Mouse (Mus musculus) midbrain, embryonic 11.5 days (tissue): ENCODE measurements around the gene Mettl7a3. TPM values are rescaled to one million over a fixed set of nuclear protein-coding genes. Genes with fewer than 3 reads are reported as not detected.
"Not testable (repeated sequence)": the region's sequence is repeated elsewhere in the genome, so short reads cannot be mapped to it uniquely, and the experiment has no call there.

ENCODE experiments used
- ATAC-seq: fragments of 200-750 bp; cut with Nextera tagmentation; 2 replicates; pipeline ENCODE4 v1.8.0; 2017; ENCODE audit warnings: moderate TSS enrichment, moderate library complexity; ENCODE audit not compliant: low FRiP score
- DNase-seq: peaks from one replicate; pipeline ENCODE4 v3.0.0; 2015; ENCODE audit warnings: low spot score; ENCODE audit errors: missing footprints
- H3K27ac ChIP-seq: fragments of 300-500 bp; sonication (generic); 2 replicates; pipeline ENCODE4 v1.5.1; 2014; ENCODE audit warnings: low read depth, low read length
- H3K27me3 ChIP-seq: fragments of 300-500 bp; sonication (generic); 2 replicates; pipeline ENCODE4 v1.6.1; 2014; ENCODE audit warnings: mild to moderate bottlenecking, low read length, moderate library complexity, mixed read lengths; ENCODE audit not compliant: control insufficient read depth, insufficient read depth
- H3K36me3 ChIP-seq: fragments of 300-500 bp; sonication (generic); 2 replicates; pipeline ENCODE4 v1.6.1; 2014; ENCODE audit warnings: mild to moderate bottlenecking, low read length, moderate library complexity, mixed read lengths; ENCODE audit not compliant: control insufficient read depth, insufficient read depth
- H3K4me1 ChIP-seq: fragments of 300-500 bp; sonication (generic); 2 replicates; pipeline ENCODE4 v1.6.1; 2014; ENCODE audit warnings: low read length; ENCODE audit not compliant: control insufficient read depth, insufficient read depth
- H3K4me2 ChIP-seq: fragments of 300-500 bp; sonication (generic); 2 replicates; pipeline ENCODE4 v1.6.1; 2014; ENCODE audit warnings: mild to moderate bottlenecking, moderate library complexity
- H3K4me3 ChIP-seq: fragments of 300-500 bp; sonication (generic); 2 replicates; pipeline ENCODE4 v1.5.1; 2014; ENCODE audit warnings: low read depth, low read length
- H3K9ac ChIP-seq: fragments of 300-500 bp; sonication (generic); 2 replicates; pipeline ENCODE4 v1.6.1; 2014; ENCODE audit warnings: low read length
- H3K9me3 ChIP-seq: fragments of 300-500 bp; sonication (generic); 2 replicates; pipeline ENCODE4 v1.6.1; 2016; ENCODE audit warnings: low read length; ENCODE audit not compliant: control insufficient read depth
- WGBS: fragments of 180-500 bp; shearing (Covaris S2); extraction: QIAGEN DNeasy Blood & Tissue Kit; methylation state at CpG from one replicate; pipeline ENCODE4 v1.1.7; 2014; 5-methylcytosine and 5-hydroxymethylcytosine counted together
- polyA plus RNA-seq: library from polyadenylated mRNA; unstranded; fragments of >200 nt; fragmentation: Nextera tagmentation; extraction: Ambion mirVana; gene quantifications from 2 replicates; pipeline ENCODE4 v1.2.1, GENCODE M21; 2014

The Mettl7a3 gene
- polyA plus RNA-seq, 1 experiment from 2014 or later = not detected

DNA sequence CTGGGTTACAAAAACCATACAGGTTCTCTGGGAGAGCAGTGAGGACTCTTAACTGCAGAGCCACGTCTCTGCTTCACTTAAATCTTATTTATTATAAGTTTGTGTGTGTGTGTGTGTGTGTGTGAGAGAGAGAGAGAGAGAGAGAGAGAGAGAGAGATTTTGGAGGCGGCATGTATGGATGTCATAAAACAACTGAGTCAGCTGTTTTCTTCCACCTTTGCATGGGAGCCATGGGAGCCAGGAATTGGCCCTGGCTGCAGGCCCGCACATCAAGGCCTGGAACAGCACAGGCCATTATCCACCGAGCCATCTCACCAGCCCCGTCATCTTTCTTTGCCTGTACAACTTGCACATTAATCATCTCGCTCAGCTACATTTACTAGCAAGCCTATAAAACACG is 32.4 kb downstream of the Mettl7a3 start:
- H3K27me3 ChIP-seq = no peaks in the 10 kb centered on the region

DNA sequence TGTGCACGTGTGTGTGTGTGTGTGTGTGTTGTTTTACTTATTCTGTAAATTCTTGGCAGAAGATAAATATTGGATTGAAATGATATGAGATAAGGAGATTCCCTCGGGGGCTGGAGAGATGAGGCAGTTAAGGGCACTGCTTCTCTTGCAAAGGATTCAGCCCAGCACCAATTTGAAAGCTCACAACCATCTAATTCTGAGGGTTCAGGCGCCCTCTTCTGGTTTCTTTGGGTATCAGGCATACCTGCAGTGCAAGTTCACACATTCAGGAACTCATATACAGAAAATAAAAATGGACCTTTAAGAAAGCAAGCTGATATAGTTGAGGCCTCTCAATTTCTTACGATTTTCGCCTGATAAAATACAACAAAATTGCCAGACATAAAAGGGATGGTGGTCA is 40.3 kb downstream of the Mettl7a3 start:
- 40% methylated on average over 5 of the region's 5 CpGs for WGBS
- Histone ChIP-seq H3K4me3 (no peak overlapping the region), H3K4me1 (no peaks in the 10 kb centered on the region), H3K27ac (no peak overlapping the region), H3K36me3 (no peaks in the 10 kb centered on the region), H3K4me2 (no peak overlapping the region), H3K9me3 (no peaks in the 10 kb centered on the region), H3K27me3 (no peaks in the 10 kb centered on the region), H3K9ac (no peak overlapping the region)
- peak; percentile 91 for DNase-seq
- ATAC-seq = no peak

More for the DNA sequence above, 32.4 kb downstream of the Mettl7a3 start:
- Histone ChIP-seq H3K4me2 (no peak overlapping the region), H3K36me3 (no peaks in the 10 kb centered on the region), H3K27ac (no peak overlapping the region), H3K9ac (no peak overlapping the region), H3K4me3 (no peak overlapping the region), H3K4me1 (no peaks in the 10 kb centered on the region), H3K9me3 (no peaks in the 10 kb centered on the region)
- 91% methylated on average over 7 of the region's 7 CpGs for WGBS
- ATAC-seq = no peak
- DNase-seq = no peak

DNA sequence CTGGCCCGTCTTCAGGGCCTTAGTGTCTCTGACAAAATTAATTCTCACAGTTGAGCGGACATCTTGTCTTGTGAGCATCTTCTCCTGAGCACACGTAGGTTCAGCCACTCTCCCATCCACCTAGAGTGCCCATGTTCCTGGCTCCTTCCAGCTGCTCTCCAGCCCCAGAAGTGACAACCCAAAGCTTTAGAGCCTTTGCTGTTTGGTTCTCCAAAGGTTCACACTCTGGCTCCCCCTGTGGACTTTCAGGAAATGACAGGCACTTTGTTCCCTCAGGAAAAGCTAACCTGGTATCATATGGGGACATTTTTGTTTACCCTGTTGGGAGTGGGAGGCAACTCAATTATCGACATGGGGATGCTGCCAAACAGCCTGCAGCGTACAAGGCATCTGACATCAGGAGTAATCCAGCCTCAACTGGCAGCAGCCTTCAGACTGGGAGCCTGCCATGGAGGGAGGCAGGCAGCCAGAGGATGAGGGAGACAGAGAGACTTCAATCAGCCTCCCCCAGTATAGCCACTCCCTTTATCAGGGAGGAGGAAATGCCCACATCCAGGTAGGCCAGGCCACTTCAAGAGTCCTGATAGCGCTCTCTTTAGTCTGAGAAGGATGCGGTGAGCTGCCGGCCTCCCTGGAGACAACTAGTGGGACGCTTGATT is 43.2 kb downstream of the Mettl7a3 start:
- not testable (repeated sequence) for H3K27me3 ChIP-seq, H3K4me3 ChIP-seq, DNase-seq, ATAC-seq, H3K27ac ChIP-seq, H3K4me1 ChIP-seq, H3K4me2 ChIP-seq, H3K9me3 ChIP-seq, H3K9ac ChIP-seq, H3K36me3 ChIP-seq
- WGBS = 19% methylated on average over 3 of the region's 9 CpGs

DNA sequence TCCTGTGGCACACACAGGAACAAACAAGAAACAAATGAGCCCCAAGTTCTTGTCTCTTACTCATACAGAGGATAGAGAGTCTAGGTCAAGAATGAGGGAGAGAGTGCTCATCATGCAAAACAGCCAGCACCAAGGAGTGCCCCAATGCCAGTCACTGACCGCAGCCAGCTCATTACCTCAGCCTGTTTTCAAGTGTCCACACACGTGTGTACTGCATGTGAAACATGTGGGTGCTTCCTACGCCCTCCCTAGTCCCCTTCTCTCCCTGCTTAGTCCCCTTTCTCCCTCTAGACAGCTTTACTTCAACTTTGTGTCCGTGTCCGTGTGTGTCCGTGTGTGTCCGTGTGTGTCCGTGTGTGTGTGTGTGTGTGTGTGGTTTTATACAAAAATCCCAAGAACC is 44.9 kb downstream of the Mettl7a3 start:
- Histone ChIP-seq H3K4me3 (no peak overlapping the region), H3K27me3 (no peaks in the 10 kb centered on the region), H3K4me1 (no peaks in the 10 kb centered on the region), H3K36me3 (no peaks in the 10 kb centered on the region), H3K9ac (no peak overlapping the region), H3K27ac (no peak overlapping the region), H3K9me3 (no peaks in the 10 kb centered on the region), H3K4me2 (no peak overlapping the region)
- ATAC-seq = no peak
- WGBS = 88% methylated on average over 8 of the region's 8 CpGs
- DNase-seq = no peak

DNA sequence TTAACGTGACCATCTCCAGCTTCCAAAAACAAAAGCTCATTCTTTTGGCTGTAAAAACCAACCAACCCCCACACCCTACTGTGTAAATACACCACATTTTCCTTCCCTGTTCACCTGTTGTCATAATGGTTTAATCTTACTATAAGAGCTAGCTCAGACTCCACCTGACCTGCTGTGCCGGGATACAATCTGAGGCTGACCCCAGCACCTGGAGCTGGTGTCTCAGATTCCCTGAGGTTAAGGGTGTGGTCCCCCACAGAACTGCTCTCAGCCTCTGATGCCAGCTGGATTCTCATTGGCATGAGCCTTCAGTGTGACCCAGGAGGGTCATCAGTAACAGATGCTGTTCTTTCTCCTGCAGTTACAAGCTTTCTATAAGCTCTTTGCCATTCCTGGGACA is 45.4 kb downstream of the Mettl7a3 start:
- no peak overlapping the region for H3K9ac ChIP-seq
- H3K4me3 ChIP-seq = no peak overlapping the region
- no peaks in the 10 kb centered on the region for H3K9me3 ChIP-seq
- no peaks in the 10 kb centered on the region for H3K27me3 ChIP-seq
- no peak overlapping the region for H3K27ac ChIP-seq
- DNase-seq (no peak), ATAC-seq (no peak)
- H3K36me3 ChIP-seq = no peaks in the 10 kb centered on the region
- H3K4me2 ChIP-seq = no peak overlapping the region
- 84% methylated on average over 2 of the region's 2 CpGs for WGBS
- H3K4me1 ChIP-seq = no peaks in the 10 kb centered on the region

DNA sequence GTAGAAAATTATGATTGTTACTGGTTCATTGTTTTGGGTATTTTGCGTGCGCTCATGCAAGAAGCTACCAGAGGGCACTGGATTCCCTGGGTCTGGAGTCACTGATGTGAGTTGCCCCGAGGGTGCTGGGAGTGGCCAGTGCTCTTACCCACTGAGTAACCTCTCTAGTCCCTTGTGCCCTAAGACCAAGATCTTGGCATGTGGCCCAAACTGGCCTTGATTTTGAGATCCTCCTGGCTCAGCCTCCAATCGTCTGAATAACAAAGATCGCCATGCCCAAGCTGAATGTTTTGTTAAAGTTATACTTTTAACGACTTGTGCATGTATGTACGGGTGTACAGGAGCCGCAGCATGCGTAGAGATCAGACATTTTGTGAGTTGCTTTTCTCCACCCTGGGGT is 51.0 kb downstream of the Mettl7a3 start:
- Histone ChIP-seq H3K4me1 (no peaks in the 10 kb centered on the region), H3K9ac (no peak overlapping the region), H3K9me3 (no peaks in the 10 kb centered on the region), H3K4me2 (no peak overlapping the region), H3K4me3 (no peak overlapping the region), H3K27me3 (no peaks in the 10 kb centered on the region), H3K27ac (no peak overlapping the region), H3K36me3 (no peaks in the 10 kb centered on the region)
- ATAC-seq (no peak), DNase-seq (no peak)
- WGBS = 95% methylated on average over 9 of the region's 9 CpGs

DNA sequence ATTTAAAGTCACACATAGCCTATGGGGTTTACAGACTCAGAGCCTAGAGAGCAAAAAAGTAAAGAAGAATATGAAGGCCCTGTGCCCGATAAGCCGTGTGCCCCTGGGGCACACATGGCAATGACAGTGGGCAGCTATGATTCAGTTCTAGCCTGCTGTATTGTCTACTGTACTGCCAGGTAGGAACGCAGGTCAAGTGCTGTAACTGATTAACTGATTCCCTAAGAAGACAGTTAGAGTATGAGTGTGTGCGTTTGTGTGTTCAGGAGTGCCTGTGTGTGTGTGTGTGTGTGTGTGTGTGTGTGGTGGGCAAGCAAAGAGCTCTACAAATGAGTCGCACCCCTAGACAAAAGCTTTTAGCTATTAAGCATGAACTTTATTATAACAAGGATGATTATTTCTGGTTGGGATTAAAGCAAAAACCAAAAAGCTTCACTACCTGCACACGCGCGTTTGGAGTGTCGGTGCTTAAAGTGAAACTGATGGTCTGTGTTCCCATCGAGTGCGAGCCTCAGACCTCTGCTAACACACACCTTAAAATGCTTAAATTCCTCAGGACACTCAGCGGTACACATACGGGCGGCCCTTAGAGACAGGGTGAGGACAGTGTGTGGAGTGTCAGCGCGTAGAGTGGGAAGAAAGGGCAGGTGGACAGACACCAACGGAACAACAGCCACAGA is 53.0 kb downstream of the Mettl7a3 start:
- no peak for DNase-seq
- H3K9ac ChIP-seq = no peak overlapping the region
- no peak overlapping the region for H3K4me2 ChIP-seq
- no peak overlapping the region for H3K4me3 ChIP-seq
- H3K27me3 ChIP-seq = no peaks in the 10 kb centered on the region
- no peaks in the 10 kb centered on the region for H3K36me3 ChIP-seq
- no peak for ATAC-seq
- H3K4me1 ChIP-seq = no peaks in the 10 kb centered on the region
- 95% methylated on average over 17 of the region's 17 CpGs for WGBS
- H3K9me3 ChIP-seq = no peaks in the 10 kb centered on the region
- no peak overlapping the region for H3K27ac ChIP-seq

DNA sequence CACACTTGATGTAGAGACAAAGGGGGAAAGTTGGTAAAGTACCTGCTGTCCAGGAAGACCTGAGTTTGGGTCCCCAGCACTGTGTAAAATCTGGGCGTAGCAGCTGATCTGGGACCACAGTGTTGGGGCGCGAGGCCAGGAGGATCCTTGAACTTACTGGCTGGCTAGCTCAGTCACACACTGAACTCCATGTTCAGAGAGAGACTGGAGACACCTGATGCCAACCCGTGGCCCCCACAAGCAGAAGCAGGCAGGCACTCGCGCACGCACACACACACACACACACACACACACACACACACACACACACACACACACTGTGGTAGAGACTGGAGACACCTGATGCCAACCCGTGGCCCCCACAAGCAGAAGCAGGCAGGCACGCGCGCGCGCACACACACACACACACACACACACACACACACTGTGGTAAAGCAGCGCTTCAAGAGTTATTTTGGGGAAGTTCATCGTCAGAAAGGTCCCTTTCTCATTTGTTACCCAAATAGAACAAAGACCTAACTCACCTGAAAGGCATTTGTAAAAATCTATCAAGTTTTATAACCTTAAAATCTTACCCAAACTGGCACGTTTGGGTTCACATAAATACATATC is 53.6 kb downstream of the Mettl7a3 start:
- WGBS = 92% methylated on average over 14 of the region's 16 CpGs
- no peak overlapping the region for H3K4me3 ChIP-seq
- H3K36me3 ChIP-seq = no peaks in the 10 kb centered on the region; the same call in 1 of the 2 replicates
- H3K9ac ChIP-seq = no peak overlapping the region
- no peaks in the 10 kb centered on the region for H3K4me1 ChIP-seq
- H3K9me3 ChIP-seq = no peaks in the 10 kb centered on the region
- no peak for ATAC-seq
- no peak overlapping the region for H3K27ac ChIP-seq
- no peak for DNase-seq
- H3K4me2 ChIP-seq = no peak overlapping the region
- no peaks in the 10 kb centered on the region for H3K27me3 ChIP-seq

DNA sequence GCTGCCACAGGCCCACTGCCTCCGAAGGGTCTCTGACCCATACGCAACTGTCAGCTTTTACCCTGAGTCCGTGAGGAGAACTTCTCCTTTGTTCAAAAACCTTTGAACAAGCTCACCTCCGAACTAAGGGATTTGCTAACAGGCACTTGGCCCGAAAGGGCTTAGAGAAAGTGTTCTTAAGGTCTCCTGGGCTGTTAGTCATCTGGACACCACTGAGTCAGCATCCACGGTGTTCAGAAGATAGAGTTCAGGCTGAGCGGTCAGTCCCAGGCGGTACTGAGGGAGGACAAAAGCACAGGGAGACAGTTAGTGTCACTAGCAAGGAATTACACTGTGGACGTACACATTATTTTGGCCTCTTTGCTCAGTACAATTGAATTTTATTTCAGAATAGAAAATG is 54.2 kb downstream of the Mettl7a3 start:
- DNase-seq = no peak
- no peak overlapping the region for H3K4me3 ChIP-seq
- H3K4me1 ChIP-seq = no peaks in the 10 kb centered on the region
- H3K4me2 ChIP-seq = no peak overlapping the region
- no peaks in the 10 kb centered on the region for H3K9me3 ChIP-seq
- H3K36me3 ChIP-seq = peaks cover 4% of the 10 kb centered on the region; the same call in 1 of the 2 replicates
- H3K27ac ChIP-seq = no peak overlapping the region
- no peaks in the 10 kb centered on the region for H3K27me3 ChIP-seq
- H3K9ac ChIP-seq = no peak overlapping the region
- ATAC-seq = no peak
- WGBS = 67% methylated on average over 9 of the region's 9 CpGs
